Mouse (Mus musculus) left cerebral cortex, adult 11 months (tissue): ENCODE data around the gene Noc4l.

ENCODE experiments used
- DNase-seq: peaks from one replicate; pipeline ENCODE4 v3.0.0; 2022; ENCODE audit warnings: low spot score

Noc4l gene

DNA sequence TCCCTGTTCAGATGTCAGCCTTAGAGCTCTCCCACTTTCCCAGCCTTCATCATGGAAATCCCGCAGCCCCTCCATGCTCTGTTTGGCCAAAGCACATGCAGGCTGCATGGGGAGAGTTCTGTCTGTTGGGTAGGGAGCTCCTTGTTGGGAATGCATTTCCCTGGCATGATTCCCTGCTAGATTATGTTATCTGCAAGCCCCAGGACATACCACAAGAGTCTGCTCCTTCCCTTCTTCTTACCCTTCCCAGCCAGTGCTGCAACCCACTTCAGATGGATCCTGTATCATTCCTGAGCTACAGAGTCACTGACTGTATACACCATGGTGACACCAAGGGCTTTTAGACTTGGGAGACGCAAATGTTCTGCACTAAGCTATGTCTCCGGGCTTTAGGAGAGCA lies 43.8 kb downstream of the Noc4l start:
- DNase-seq = no peak

DNA sequence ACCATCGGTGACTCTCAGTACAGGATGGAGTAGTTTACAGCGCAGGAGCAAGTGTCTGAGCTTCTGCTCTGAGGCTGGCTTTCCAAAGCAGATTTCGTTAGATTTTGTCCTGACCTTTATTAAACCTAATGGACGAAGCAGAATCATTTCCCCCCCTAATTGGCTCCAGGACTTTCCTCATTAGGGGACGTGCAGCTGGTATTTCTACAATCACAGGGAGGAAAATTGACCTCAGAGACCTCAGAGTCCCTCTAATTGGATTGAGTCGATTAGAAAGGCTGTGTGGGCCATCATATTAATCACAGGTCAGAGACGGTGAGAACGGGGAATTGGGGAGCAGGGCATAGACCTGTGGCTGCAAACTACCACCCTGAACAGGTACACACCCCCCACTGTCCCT lies 44.3 kb downstream of the Noc4l start:
- no peak for DNase-seq

DNA sequence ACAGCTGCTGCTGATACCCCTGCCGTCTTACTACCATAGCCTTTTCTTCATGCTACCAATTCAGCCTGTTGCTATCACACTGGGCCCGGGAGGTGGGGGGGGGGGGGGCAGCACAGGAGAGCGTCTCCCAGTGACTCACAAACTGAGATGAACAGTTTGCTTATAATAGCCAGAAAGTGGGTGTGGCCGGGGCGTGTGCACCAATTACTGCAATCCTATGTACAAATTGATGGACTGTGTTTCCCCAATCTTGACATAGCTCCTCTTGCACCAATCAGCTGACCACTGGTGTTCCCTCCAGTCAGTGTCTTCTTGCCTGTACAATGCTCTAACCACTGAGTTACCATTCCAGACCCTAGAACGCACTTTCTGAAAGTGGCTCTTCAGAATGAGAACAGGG lies 44.9 kb downstream of the Noc4l start:
- DNase-seq = no peak

DNA sequence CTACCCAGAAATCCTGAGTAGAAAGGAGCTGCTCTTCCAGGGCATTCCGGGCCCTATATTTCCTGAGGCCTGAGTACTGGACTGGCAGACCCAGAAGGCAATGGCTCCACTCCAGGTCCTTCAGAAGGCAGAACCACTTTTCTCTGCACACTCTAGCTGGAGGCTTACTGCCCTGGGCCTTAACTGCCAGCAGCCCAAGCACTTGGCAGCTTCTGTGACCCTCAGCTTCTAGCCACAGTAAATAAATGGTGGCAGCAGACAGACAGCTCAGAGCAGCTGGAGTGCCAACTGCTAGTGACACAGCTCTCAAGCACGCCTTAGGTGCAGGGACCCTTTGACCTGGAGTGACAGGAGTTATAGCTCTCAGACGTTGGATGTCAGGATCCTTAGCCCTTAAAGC lies 45.5 kb downstream of the Noc4l start:
- no peak for DNase-seq

DNA sequence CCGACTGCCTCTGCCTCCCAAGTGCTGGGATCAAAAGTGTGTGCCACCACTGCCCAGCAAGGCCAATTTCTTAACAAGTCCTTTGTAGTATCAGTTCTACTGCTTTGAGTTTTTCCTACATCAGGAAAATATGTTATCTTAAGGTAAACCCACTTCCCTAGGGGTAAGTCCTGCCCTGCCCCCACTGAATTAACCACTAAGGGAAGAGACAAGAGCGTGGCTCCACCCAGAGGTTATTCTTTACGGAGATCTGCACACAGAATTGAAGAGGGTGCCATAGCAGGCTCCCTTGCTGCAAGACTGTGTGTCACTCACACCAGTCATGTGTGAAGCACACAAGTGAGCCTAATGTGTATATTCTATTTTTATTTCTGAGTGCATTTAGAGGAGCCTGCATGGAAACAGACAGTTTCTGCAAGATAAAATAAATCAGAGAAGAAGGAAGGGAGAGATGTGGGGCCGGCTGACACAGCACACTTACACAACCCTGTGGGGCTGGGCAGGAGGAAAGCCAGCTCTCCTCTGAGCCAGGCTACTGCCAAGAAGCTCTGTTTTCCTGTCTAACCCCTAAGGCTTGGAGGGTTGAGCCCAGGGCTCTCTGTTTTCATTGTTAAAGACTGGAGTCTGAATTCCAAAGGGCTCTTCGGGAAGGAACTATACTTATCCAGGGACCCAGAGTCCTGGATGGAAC lies 47.5 kb downstream of the Noc4l start:
- DNase-seq = no peak

DNA sequence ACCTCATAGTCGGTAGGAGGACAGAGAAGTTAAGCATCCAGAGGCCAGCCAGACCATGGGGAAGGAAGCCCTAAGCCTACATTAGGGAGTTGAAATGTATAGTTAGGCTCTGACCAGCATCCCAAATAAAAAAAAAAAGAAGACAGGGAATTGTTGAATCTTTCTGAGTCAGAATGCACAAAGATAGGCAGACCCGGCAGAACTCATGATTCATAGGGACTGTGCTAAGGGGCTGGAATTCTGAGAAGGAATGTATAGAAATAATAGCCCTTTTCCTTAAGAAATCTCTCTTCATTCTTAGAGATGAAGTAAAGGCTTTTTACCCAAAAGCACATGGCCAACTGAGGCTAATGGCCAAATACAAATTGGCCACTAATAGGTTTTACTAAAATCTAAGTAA lies 48.9 kb downstream of the Noc4l start:
- no peak for DNase-seq

DNA sequence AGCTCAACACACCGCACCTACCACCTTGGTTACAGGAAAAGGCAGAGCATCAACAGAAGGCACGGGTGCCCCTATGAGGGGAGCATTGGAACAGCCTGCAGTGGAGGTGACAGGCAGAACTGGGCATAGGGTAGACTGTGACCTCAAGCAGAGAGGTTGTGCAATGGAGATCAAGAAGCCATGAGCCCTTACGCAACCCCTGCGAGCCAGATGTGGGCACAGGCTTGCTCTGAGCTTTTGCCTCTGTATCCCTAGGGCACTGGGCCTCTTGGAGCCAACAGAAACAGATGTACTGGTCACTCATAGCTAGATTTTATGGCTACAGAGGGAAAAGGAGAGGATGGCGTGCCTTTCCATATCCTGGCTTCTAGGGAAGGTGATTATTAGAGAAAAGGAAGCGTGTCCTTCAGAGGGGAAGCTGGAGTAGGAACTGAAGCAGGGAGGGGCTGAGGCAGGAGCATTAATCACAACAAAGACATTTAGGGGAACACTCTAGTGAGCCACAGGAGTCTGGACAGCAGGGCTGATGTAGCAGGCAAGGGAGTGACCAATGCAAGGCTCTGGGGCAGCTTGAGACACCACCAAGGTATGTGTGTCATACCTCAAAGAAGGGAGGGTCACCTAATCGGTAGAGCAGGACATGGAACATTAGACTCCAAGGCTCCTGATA lies 50.1 kb downstream of the Noc4l start:
- no peak for DNase-seq
